Comparison of ENCODE assay signal across 14 mouse cellular contexts in the genomic region with DNA sequence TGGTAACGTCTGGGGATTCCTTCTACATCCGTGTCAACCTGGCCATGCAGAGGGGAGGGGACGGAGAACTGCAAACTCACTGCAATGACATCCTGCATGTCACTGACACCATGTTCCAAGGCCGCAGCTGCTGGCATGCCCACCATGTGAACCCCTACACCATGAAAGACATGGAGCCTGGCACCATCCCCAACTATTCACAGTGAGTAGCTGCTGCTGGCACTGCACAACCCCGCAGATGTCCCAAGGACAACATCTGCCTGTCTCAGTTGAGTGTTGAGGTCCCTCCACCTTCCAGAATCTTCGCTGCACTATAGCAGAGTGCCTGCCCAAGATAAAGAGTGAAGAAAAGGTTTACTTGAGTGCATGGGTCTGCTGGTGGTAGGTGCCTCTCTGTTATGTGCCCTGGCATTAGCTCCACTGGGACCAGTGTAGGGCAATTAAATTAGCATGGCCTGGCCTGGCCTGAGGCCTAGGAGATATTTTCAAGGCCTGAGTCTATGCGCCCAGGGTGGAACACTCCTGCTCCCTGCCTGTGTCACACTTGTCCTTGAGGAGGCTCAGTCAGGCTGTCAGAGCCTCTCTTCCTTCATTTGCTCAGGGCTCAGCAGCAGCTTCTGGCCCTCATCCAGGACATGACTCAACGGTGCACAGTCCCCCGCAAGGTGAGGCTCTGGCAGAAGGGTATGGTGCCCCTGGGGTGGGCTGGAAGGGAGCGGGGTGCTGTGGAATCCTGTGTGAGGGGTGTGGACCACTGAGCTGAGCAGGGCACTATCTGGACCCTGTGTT. TPM values are rescaled to one million over a fixed set of nuclear protein-coding genes. Genes with fewer than 3 reads are reported as not detected.
DNase-seq lines count a peak whose midpoint lies in the region; ATAC-seq and TF ChIP-seq lines count a peak whose summit lies in the region.
"Had no signal": no experiment of that assay in that cellular context is flagged by ENCODE, and none has a peak within 500 bp of the region (broad histone marks: within the 10 kb centered on the region; RNA-seq: fewer than 3 reads in every experiment).

No protein-coding gene starts in this region.

- H3K9ac ChIP-seq in heart, postnatal 0 days (replicated peaks; ENCODE audit: low read depth, low read length), result no peak overlapping the region
- H3K9ac ChIP-seq: kidney, embryonic 15.5 days had no signal

- no peak overlapping the region for H3K4me3 ChIP-seq in heart, postnatal 0 days (ENCODE audit: low read depth, low read length)
- H3K4me3 ChIP-seq: kidney, embryonic 15.5 days; layer of hippocampus, adult 2 months had no signal

- H3K36me3 ChIP-seq in heart, postnatal 0 days (replicated peaks; ENCODE audit: control insufficient read depth, insufficient read depth, low read length), result no peaks in the 10 kb centered on the region
- H3K36me3 ChIP-seq: kidney, embryonic 15.5 days had no signal

- 49% methylated on average over 10 of the region's 10 CpGs for WGBS in heart, postnatal 0 days

- DNase-seq in heart, postnatal 0 days (ENCODE audit: low spot score), result no peak
- no peak for DNase-seq in heart, adult 18-20 months
- DNase-seq in 3134 (ENCODE audit: extremely low read depth, insufficient read length, low spot score) (peak; percentile 51), 416B (ENCODE audit: low read depth) (peak; percentile 55), liver (no peak)
- peak; percentile 89 for DNase-seq in adrenal gland, postnatal 14 days
- DNase-seq in right cerebral cortex, postnatal 36 days (ENCODE audit: low spot score in 2 of 2), result no peak
- no peak for DNase-seq in right cerebral cortex, adult 18-20 months
- DNase-seq: gastrocnemius, postnatal 25 days; thymus, postnatal 4 days had no signal

- TF ChIP-seq CTCF in heart, postnatal 0 days (IDR thresholded peaks at IDR 0.05; ENCODE audit: low read depth), result no peak

- no peaks in the 10 kb centered on the region for H3K4me1 ChIP-seq in heart, postnatal 0 days (ENCODE audit: control insufficient read depth, insufficient read depth)
- H3K4me1 ChIP-seq: kidney, embryonic 15.5 days had no signal

- no peak overlapping the region for H3K27ac ChIP-seq in heart, postnatal 0 days (ENCODE audit: low read depth)
- H3K27ac ChIP-seq: kidney, embryonic 15.5 days; layer of hippocampus, adult 2 months had no signal

- no peaks in the 10 kb centered on the region for H3K27me3 ChIP-seq in heart, postnatal 0 days (ENCODE audit: control insufficient read depth, insufficient read depth, low read length)
- H3K27me3 ChIP-seq: kidney, embryonic 15.5 days had no signal

- no peak for TF ChIP-seq EP300 in heart, postnatal 0 days (IDR thresholded peaks at IDR 0.05; ENCODE audit: low read depth)

- no peaks in the 10 kb centered on the region for H3K9me3 ChIP-seq in heart, postnatal 0 days (replicated peaks; ENCODE audit: control insufficient read depth, low read length)
- H3K9me3 ChIP-seq: kidney, embryonic 15.5 days had no signal

- 0 out of 2 replicates have a peak, but pooled peaks have one; percentile 20 for ATAC-seq in heart, postnatal 0 days (ENCODE audit: insufficient read depth, low read depth)
- ATAC-seq: lung, postnatal 0 days had no signal

- no peak overlapping the region for H3K4me2 ChIP-seq in heart, postnatal 0 days (ENCODE audit: low read depth, low read length)
- H3K4me2 ChIP-seq: kidney, embryonic 15.5 days; liver, embryonic 11.5 days had no signal

RNA-seq across cellular contexts. Expression of a gene that starts 16.9 kb away (rescaled TPM):
- 3.1 and 14.8 TPM in 2 replicates for total RNA-seq in heart, postnatal 0 days (2014; rRNA removed; ENCODE audit: low replicate concordance)
- 4.7 and 6.5 TPM in 2 replicates for polyA plus RNA-seq in heart, postnatal 0 days (2015; fragmentation: Nextera tagmentation; extraction: Ambion mirVana)
- total RNA-seq in heart, adult 18-20 months (2021), result 1 to 10 TPM; 4.8 to 5.6 TPM
- 14.8 and 15.7 TPM in 2 replicates for total RNA-seq in adrenal gland, postnatal 14 days (2021)

RNA-seq across cellular contexts. Expression of a gene that starts 16.9 kb away (rescaled TPM):
- 4.0 and 4.4 TPM in 2 replicates for total RNA-seq in heart, postnatal 0 days (2014; rRNA removed; ENCODE audit: low replicate concordance)
- 5.2 and 7.0 TPM in 2 replicates for polyA plus RNA-seq in heart, postnatal 0 days (2015; fragmentation: Nextera tagmentation; extraction: Ambion mirVana)
- 1 to 10 TPM; 3.1 TPM for total RNA-seq in heart, adult 18-20 months (2021)
- total RNA-seq in adrenal gland, postnatal 14 days (2021), result 7.5 and 9.7 TPM in 2 replicates

RNA-seq across cellular contexts. Expression of a gene that starts 30.9 kb away (rescaled TPM):
- 0.66 and 1.2 TPM in 2 replicates for total RNA-seq in heart, postnatal 0 days (2014; rRNA removed; ENCODE audit: low replicate concordance)
- 0.41 and 0.48 TPM in 2 replicates for polyA plus RNA-seq in heart, postnatal 0 days (2015; fragmentation: Nextera tagmentation; extraction: Ambion mirVana)
- total RNA-seq in heart, adult 18-20 months (2021), result not detected
- total RNA-seq in adrenal gland, postnatal 14 days (2021), result 0.30 and 0.38 TPM in 2 replicates

RNA-seq across cellular contexts. Expression of a gene that starts 38.6 kb away (rescaled TPM):
- total RNA-seq in heart, postnatal 0 days (2014; rRNA removed; ENCODE audit: low replicate concordance), result 156 and 157 TPM in 2 replicates
- 197 and 212 TPM in 2 replicates for polyA plus RNA-seq in heart, postnatal 0 days (2015; fragmentation: Nextera tagmentation; extraction: Ambion mirVana)
- total RNA-seq in heart, adult 18-20 months (2021), result 10 to 100 TPM; 62.5 to 71.7 TPM
- 129 and 132 TPM in 2 replicates for total RNA-seq in adrenal gland, postnatal 14 days (2021)

RNA-seq across cellular contexts. Expression of a gene that starts 54.4 kb away (rescaled TPM):
- total RNA-seq in heart, postnatal 0 days (2014; rRNA removed; ENCODE audit: low replicate concordance), result 36.7 and 45.4 TPM in 2 replicates
- polyA plus RNA-seq in heart, postnatal 0 days (2015; fragmentation: Nextera tagmentation; extraction: Ambion mirVana), result 3.4 and 4.5 TPM in 2 replicates
- 10 to 100 TPM; 14.6 to 15.2 TPM for total RNA-seq in heart, adult 18-20 months (2021)
- 25.6 and 28.0 TPM in 2 replicates for total RNA-seq in adrenal gland, postnatal 14 days (2021)

Comparison
In these comparisons a context has a peak if more than half of its experiments do, and no peak if none do; other contexts are left out.
1. DNase-seq: peak in 3134 (single experiment), 416B (single experiment) and adrenal gland, postnatal 14 days (single experiment); none in heart, postnatal 0 days (single experiment), heart, adult 18-20 months (0 of 2), right cerebral cortex, postnatal 36 days (0 of 2), right cerebral cortex, adult 18-20 months (single experiment) and liver (single experiment).